Mouse (Mus musculus) megakaryocyte, adult 5-6 weeks (primary cell): Measurements from ENCODE around the gene Myo9a. TPM values are rescaled to one million over a fixed set of nuclear protein-coding genes. Genes with fewer than 3 reads are reported as not detected.

Source experiments
- total RNA-seq, 2 experiments: library from RNA; stranded (forward) in 1 of 2; stranded (reverse) in 1 of 2; fragments of 153-499, 151-499 nt in 1 of 2; fragments of 221-1000, 200-1000 nt in 1 of 2; gene quantifications; 2 replicates each; pipeline versions ENCODE4 v1.2.3 to v1.2.4; 2015 to 2017

Myo9a gene
- total RNA-seq, 2 experiments from 2014 or later, result 19.0 to 32.4 TPM

Other genes with a start within 250 kb of the Myo9a start
- gene Hexa, start 211.4 kb upstream of the Myo9a start, total RNA-seq (2015), result 159 and 162 TPM in 2 replicates
- gene Hexa, start 211.4 kb upstream of the Myo9a start, total RNA-seq (2017), result 252 and 269 TPM in 2 replicates
- 0.75 and 1.4 TPM in 2 replicates for gene Tmem202, start 211.0 kb upstream of the Myo9a start, total RNA-seq (2015)
- 0.41 and 0.59 TPM in 2 replicates for gene Tmem202, start 211.0 kb upstream of the Myo9a start, total RNA-seq (2017)
- gene Celf6, start 173.0 kb upstream of the Myo9a start, total RNA-seq (2015), result not detected in 2 replicates
- gene Celf6, start 173.0 kb upstream of the Myo9a start, total RNA-seq (2017), result not detected in 2 replicates
- gene Parp6, start 133.6 kb upstream of the Myo9a start, total RNA-seq (2015), result 29.8 and 35.2 TPM in 2 replicates
- 22.9 and 23.0 TPM in 2 replicates for gene Parp6, start 133.6 kb upstream of the Myo9a start, total RNA-seq (2017)
- 192 and 215 TPM in 2 replicates for gene Pkm, start 94.5 kb upstream of the Myo9a start, total RNA-seq (2015)
- gene Pkm, start 94.5 kb upstream of the Myo9a start, total RNA-seq (2017), result 908 and 975 TPM in 2 replicates
- 0.58 and 0.66 TPM in 2 replicates for gene Gramd2, start 70.8 kb upstream of the Myo9a start, total RNA-seq (2015)
- gene Gramd2, start 70.8 kb upstream of the Myo9a start, total RNA-seq (2017), result 0.88 and 1.3 TPM in 2 replicates
- gene Senp8, start 186 bp upstream of the Myo9a start, total RNA-seq (2015), result 4.1 and 7.5 TPM in 2 replicates
- 4.2 and 4.8 TPM in 2 replicates for gene Senp8, start 186 bp upstream of the Myo9a start, total RNA-seq (2017)
- not detected in 2 replicates for gene Nr2e3, start 209.8 kb downstream of the Myo9a start, total RNA-seq (2015)
- gene Nr2e3, start 209.8 kb downstream of the Myo9a start, total RNA-seq (2017), result not detected in 2 replicates